Mouse (Mus musculus): ENCODE measurements around the gene Afg1l. TPM values are rescaled to one million over a fixed set of nuclear protein-coding genes. Genes with fewer than 3 reads are reported as not detected.

Gene Afg1l
- polyA plus RNA-seq, 1 experiment = 1.5 TPM

- no peak overlapping the region for H3K4me3 ChIP-seq (ENCODE audit: control insufficient read depth, low read depth, low read length)
- peaks cover 12% of the 10 kb centered on the region for H3K4me1 ChIP-seq (ENCODE audit: control insufficient read depth, insufficient read depth, low read length)
- H3K27ac ChIP-seq (ENCODE audit: control insufficient read depth, insufficient read depth, low read depth, low read length) = no peak overlapping the region
- TF ChIP-seq POLR2A (IDR thresholded peaks at IDR 0.05; ENCODE audit: control insufficient read depth, low read depth, low read length) (no peak), CTCF (IDR thresholded peaks at IDR 0.05; ENCODE audit: control insufficient read depth, insufficient read depth, insufficient replicate concordance, low read depth, low read length) (no peak)
- no peaks in the 10 kb centered on the region for H3K27me3 ChIP-seq (ENCODE audit: control insufficient read depth, insufficient read depth, low read length)
- no peaks in the 10 kb centered on the region for H3K36me3 ChIP-seq (ENCODE audit: control insufficient read depth, insufficient read depth, low read length)
These were observed 1.4 kb downstream of the Afg1l start for GRCm38 (mm10) chr10:42476774-42477475.

DNA sequence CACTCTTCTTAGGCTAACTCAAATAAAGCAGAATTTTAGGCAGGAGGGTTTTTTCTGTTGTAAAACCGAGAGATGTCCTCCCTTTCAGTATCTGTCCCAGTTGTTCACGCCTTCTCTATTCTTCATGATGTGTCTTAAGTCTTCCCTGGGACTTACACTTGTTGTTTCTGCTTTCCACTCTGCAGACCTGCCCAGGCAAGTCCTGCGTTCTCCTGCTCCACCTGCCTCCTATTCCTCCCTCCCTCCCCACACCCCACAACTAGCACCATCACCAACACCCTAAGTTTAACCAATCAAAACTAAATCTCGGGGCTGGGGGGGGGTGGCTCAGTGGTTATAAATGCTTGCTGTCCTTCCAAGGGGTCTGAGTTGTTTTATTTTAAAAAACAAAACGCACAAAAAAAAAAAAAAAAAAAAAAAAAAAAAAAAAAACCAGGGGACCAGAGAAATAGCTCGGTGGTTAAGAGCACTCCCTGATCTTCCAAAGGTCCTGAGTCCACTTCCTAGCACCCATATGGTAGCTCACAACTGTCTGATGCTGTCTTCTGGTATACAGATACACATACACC, 3.3 kb downstream of the Afg1l start:
- Histone ChIP-seq H3K27ac (ENCODE audit: control insufficient read depth, insufficient read depth, low read depth, low read length) (no peak overlapping the region), H3K4me1 (ENCODE audit: control insufficient read depth, insufficient read depth, low read length) (peaks cover 12% of the 10 kb centered on the region), H3K4me3 (ENCODE audit: control insufficient read depth, low read depth, low read length) (no peak overlapping the region), H3K27me3 (ENCODE audit: control insufficient read depth, insufficient read depth, low read length) (no peaks in the 10 kb centered on the region), H3K36me3 (ENCODE audit: control insufficient read depth, insufficient read depth, low read length) (no peaks in the 10 kb centered on the region)
- TF ChIP-seq CTCF (IDR thresholded peaks at IDR 0.05; ENCODE audit: control insufficient read depth, insufficient read depth, insufficient replicate concordance, low read depth, low read length) (no peak), POLR2A (IDR thresholded peaks at IDR 0.05; ENCODE audit: control insufficient read depth, low read depth, low read length) (no peak)

DNA sequence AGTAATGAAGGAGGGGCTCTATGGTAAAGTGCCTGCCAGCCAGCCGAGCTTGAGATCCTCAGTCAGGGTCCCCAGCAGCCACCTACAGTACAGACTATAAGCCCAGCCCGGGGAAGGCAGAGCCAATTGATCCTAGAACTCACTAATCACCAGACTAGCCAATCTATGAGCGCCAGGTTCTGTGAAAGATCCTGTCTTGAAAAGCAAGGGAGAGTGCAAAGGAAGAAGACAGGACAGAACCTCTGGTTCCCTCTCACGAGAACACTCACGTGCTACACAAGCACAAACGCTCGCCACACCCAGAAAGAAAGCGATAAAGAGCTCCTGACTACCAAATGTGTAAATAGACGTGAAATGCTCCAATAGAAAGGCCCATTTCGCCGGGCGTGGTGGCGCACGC, 13.6 kb downstream of the Afg1l start:
- no peaks in the 10 kb centered on the region for H3K36me3 ChIP-seq (ENCODE audit: control insufficient read depth, insufficient read depth, low read length)
- no peak overlapping the region; the same call in none of the 2 replicates for H3K4me3 ChIP-seq (ENCODE audit: control insufficient read depth, low read depth, low read length)
- peaks cover 12% of the 10 kb centered on the region for H3K4me1 ChIP-seq (ENCODE audit: control insufficient read depth, insufficient read depth, low read length)
- no peak overlapping the region for H3K27ac ChIP-seq (ENCODE audit: control insufficient read depth, insufficient read depth, low read depth, low read length)
- TF ChIP-seq CTCF (IDR thresholded peaks at IDR 0.05; ENCODE audit: control insufficient read depth, insufficient read depth, insufficient replicate concordance, low read depth, low read length) (no peak), POLR2A (IDR thresholded peaks at IDR 0.05; ENCODE audit: control insufficient read depth, low read depth, low read length) (no peak)
- no peaks in the 10 kb centered on the region for H3K27me3 ChIP-seq (ENCODE audit: control insufficient read depth, insufficient read depth, low read length)

- TF ChIP-seq CTCF (IDR thresholded peaks at IDR 0.05; ENCODE audit: control insufficient read depth, insufficient read depth, insufficient replicate concordance, low read depth, low read length) = no peak
- no peak for TF ChIP-seq POLR2A (IDR thresholded peaks at IDR 0.05; ENCODE audit: control insufficient read depth, low read depth, low read length)
- peaks cover 12% of the 10 kb centered on the region for H3K4me1 ChIP-seq (ENCODE audit: control insufficient read depth, insufficient read depth, low read length)
- H3K27ac ChIP-seq (ENCODE audit: control insufficient read depth, insufficient read depth, low read depth, low read length) = no peak overlapping the region
- H3K4me3 ChIP-seq (ENCODE audit: control insufficient read depth, low read depth, low read length) = no peak overlapping the region
- no peaks in the 10 kb centered on the region for H3K36me3 ChIP-seq (ENCODE audit: control insufficient read depth, insufficient read depth, low read length)
- no peaks in the 10 kb centered on the region for H3K27me3 ChIP-seq (ENCODE audit: control insufficient read depth, insufficient read depth, low read length)
These were observed 14.1 kb downstream of the Afg1l start for GRCm38 (mm10) chr10:42464224-42464623.

DNA sequence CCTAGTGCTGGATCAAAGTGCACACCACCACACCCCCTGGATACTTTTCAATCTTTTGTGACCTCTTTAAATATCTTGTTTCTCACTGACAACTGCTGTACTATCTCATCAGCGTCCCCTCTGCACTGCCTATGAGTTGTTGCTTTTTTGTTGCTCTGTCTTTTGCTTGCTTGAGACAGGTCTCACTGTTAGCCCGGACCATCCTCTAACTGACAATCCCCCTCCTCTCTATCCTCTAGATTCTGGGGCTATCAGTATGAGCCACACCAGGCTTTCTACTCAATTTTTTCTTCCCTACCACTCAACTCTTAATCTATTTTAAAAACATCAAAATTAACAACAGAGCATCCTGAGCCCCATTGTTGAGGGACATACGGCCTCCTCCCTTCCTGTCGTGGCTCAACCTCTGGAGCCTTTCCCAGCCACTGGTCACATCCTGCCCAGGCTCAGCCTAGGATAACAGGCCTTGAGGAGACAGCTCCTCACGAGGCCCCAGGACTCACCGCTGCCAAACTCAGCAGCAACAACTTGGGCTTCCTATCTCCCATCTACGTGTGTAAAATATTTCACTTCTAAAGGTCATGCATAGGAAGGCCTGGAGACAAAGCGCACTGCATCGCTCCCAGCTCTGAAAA, 20.7 kb downstream of the Afg1l start:
- Histone ChIP-seq H3K27me3 (ENCODE audit: control insufficient read depth, insufficient read depth, low read length) (no peaks in the 10 kb centered on the region), H3K4me1 (ENCODE audit: control insufficient read depth, insufficient read depth, low read length) (peaks cover 2% of the 10 kb centered on the region; the same call in 1 of the 2 replicates), H3K27ac (ENCODE audit: control insufficient read depth, insufficient read depth, low read depth, low read length) (no peak overlapping the region), H3K36me3 (ENCODE audit: control insufficient read depth, insufficient read depth, low read length) (no peaks in the 10 kb centered on the region), H3K4me3 (ENCODE audit: control insufficient read depth, low read depth, low read length) (no peak overlapping the region)
- TF ChIP-seq POLR2A (IDR thresholded peaks at IDR 0.05; ENCODE audit: control insufficient read depth, low read depth, low read length) (no peak), CTCF (IDR thresholded peaks at IDR 0.05; ENCODE audit: control insufficient read depth, insufficient read depth, insufficient replicate concordance, low read depth, low read length) (no peak)

DNA sequence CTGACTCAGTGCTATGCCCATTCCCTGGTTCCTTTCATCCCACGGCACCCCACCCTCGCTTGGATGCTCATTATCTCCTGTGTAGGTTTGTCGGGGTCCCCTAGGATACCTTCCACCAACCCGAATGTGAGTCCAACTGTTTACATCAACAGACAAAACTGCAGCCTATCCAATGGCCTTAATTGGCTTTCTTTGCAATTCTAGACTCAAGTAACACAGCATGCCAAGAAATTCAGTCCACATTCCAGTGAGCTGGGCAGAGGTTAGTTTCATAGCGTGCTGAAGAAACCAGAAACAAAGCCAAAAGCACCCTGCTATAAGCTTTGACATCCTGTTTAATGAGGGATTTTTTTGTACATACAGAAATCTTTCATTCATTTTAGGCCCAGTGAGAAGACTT, 22.4 kb downstream of the Afg1l start:
- Histone ChIP-seq H3K27me3 (ENCODE audit: control insufficient read depth, insufficient read depth, low read length) (no peaks in the 10 kb centered on the region), H3K36me3 (ENCODE audit: control insufficient read depth, insufficient read depth, low read length) (no peaks in the 10 kb centered on the region), H3K4me1 (ENCODE audit: control insufficient read depth, insufficient read depth, low read length) (no peaks in the 10 kb centered on the region), H3K4me3 (ENCODE audit: control insufficient read depth, low read depth, low read length) (no peak overlapping the region), H3K27ac (ENCODE audit: control insufficient read depth, insufficient read depth, low read depth, low read length) (no peak overlapping the region)
- TF ChIP-seq CTCF (IDR thresholded peaks at IDR 0.05; ENCODE audit: control insufficient read depth, insufficient read depth, insufficient replicate concordance, low read depth, low read length) (no peak), POLR2A (IDR thresholded peaks at IDR 0.05; ENCODE audit: control insufficient read depth, low read depth, low read length) (no peak)

DNA sequence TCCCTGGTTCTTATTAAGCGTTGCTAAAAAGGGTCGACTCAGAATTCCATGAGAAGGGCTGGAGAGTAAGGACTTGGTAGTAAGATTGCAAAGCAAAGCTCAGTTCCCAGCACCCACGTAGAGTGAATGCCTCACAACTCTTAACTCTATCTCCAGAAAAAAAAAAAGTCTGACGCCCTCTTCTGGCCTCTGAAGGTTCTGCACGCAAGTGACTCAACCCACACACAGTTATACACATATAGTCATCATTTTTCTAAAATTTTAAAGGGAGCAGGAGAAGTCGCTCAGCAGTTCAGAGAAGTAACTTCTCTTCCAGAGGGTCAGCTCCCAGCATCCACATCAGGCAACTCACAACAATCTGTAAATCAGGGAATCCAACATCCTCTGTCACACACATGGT, 23.7 kb downstream of the Afg1l start:
- TF ChIP-seq CTCF (IDR thresholded peaks at IDR 0.05; ENCODE audit: control insufficient read depth, insufficient read depth, insufficient replicate concordance, low read depth, low read length) = no peak
- TF ChIP-seq POLR2A (IDR thresholded peaks at IDR 0.05; ENCODE audit: control insufficient read depth, low read depth, low read length) = no peak

More for the DNA sequence above, 23.7 kb downstream of the Afg1l start:
- Histone ChIP-seq H3K36me3 (ENCODE audit: control insufficient read depth, insufficient read depth, low read length) (no peaks in the 10 kb centered on the region), H3K4me1 (ENCODE audit: control insufficient read depth, insufficient read depth, low read length) (no peaks in the 10 kb centered on the region), H3K27me3 (ENCODE audit: control insufficient read depth, insufficient read depth, low read length) (no peaks in the 10 kb centered on the region), H3K4me3 (ENCODE audit: control insufficient read depth, low read depth, low read length) (no peak overlapping the region), H3K27ac (ENCODE audit: control insufficient read depth, insufficient read depth, low read depth, low read length) (no peak overlapping the region)

Data from testis, adult 2 months (tissue).